Mouse (Mus musculus): ENCODE measurements around the gene Pcdh9.
"Not testable (repeated sequence)": the region's sequence is repeated elsewhere in the genome, so short reads cannot be mapped to it uniquely, and the experiment has no call there.

Pcdh9 gene

DNA sequence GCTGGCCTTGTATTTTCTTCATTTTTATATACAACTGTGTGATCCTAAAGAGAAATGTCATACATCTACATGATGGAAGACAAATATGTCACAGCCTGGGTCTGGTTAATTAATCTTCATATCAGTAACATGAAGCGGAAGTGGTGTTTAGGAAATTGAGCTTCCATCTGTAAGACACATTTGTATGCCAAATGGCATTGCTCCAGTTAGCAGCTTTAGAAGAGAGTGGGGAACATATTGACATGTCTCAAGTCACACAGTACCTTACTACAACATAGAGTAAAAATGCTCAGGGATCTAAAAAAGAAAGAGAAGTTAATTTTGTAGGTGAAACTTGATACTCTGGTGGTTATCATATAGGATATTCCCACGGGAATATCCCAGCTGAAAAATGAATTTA is 505.4 kb downstream of the Pcdh9 start:
- intact Hi-C loops (cut with DNase I): no loop called here

DNA sequence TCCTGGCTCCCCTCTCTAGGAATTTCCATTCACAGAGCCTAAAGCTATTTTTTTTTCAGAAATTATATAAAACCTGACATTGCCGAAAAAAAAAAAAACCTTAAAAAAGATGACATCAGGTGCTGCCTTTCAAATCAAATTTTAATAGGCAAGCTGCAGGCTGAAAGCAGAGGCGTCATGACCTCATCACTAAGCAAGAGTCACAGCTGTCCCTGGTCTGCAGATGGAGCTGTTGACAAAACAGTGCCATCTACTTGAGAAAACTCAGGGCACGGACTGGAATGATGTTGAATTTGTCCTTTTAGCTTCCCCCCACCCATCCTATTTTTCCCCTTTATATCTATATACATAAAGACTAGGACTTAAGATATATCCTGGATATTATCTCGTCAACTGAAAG is 509.3 kb downstream of the Pcdh9 start:
- intact Hi-C loops (cut with DNase I): no loop called here

DNA sequence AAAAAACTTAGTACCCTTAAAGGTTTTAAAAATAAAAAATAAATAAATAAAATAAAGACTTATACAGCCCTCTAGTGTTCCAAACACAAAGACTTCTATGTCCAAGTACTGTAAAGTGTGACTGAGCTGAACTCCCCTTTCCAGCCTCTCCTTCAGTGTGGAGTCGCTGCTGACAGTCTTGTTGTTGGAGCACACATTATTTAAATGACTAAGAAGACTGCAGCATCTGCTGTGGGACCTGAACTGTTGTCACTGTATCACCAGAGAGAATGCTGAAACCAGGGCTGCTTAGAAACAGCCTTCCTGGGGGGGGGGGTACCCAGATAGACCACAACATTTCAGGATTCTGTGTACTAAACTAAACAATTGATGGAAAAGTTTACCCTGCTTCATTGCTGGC is 509.7 kb downstream of the Pcdh9 start:
- intact Hi-C loops (cut with DNase I): no loop called here

DNA sequence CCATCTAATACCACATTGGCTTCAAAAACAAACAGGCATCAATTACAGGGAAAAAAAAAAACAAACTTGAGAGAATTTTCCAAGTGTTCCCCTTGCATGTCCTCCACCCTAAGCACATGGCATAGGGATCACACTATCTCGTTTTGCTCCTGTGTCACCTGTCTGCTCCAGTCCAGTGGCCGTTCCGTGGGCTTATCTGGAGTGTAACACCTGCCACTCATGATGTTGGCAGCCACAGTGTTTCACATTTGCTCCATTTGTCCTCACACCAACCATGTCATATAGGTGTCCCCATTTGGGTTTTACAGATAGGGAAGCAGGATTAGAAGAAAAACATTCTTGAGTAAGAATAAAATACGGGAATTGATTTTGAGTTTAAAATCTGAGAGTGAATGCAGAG is 514.3 kb downstream of the Pcdh9 start:
- intact Hi-C loops (cut with DNase I): no loop called here

DNA sequence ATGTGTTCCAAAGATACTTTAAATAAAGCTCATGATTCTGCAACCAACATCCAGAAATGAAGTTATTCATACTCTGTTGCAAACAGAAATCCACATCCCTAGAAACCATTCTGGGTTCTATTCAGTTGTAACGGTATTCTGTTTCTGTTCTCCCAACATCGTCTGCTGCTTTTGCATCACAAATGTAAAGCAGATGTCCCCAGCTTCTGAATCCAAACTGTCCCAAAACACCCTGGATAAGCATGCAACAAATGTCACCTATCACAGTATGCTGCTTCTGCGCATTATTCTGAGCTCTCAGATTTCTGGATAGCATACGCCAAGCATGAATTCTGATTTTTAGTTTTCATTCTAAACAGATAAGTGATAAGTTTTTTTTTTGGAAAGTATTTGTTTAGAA is 516.3 kb downstream of the Pcdh9 start:
- intact Hi-C loops (cut with DNase I): no loop called here

DNA sequence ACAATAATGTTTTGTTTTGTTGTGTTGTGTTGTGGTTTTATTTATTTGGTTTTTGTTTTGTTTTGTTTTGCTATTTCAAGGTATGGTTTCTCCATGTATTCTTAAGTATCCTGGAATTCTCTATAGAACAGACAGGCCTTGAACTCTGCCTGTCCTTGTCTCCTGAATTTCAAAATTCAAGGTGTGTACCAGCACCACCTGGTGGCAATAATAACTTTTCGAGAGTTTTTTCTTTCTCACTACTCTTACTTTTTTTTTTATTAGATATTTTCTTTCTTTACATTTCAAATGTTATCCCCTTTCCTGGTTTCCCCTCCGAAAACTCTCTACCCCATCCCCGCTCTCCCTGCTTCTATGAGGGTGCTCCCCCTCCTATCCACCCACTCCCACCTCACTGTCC is 536.3 kb downstream of the Pcdh9 start:
- intact Hi-C loops (cut with DNase I): no loop called here

DNA sequence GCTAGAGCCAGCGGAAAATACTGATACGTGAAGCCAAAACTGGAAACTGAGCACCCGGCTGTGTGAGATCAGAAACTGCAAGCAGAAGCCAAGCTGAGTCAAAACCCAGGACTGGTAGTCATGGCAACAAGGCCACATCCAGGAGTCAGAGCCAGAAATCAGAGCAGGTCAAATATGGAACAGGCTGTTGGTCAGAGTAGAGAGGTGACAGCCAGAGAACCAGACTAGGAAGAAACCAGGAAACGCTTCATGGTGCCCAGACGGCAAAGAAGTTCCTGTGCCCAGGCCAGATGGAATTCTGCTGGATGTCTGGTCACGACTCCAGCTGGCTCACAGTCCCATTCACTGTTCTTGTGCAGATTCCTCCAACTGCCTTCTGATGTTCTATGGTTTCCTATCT is 539.6 kb downstream of the Pcdh9 start:
- intact Hi-C loops (cut with DNase I): no loop called here

DNA sequence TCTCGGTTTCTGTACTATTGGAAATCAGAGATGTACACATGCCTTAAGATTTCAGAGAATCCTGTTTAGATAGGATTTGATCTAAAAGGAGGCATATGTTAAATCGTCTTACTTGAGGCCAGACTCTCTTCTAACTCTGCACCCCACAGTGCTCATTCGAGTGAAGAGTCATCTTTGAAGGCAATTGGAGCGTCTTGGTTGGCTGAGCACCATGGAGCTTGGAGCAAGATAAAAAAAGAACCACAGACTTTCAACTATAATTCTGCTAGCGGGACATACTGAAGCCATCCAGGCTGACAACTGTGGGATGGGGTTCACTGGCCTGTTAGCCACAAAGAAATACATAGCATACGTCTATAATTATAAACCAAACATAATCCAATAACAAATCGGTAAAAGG is 541.3 kb downstream of the Pcdh9 start:
- intact Hi-C loops (cut with DNase I): no loop called here

DNA sequence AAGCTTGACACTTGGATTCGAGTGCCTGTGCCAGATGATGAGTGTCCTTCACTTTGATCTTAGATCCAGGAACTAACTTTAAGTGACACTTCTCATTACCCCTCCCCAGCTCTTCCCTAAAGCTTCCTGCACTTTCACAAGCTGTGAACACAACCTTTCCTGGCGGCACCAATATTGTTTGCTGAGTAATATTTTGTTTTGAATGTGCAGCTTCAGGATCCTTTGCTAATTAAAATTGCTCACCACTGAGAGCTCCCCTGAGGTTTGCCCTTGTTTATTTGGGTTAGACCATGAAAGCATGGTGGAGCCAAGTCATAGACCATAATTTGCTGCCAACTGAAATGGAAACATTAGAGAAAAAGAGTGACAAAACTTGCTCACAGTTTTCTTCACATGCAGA is 543.4 kb downstream of the Pcdh9 start:
- intact Hi-C loops (cut with DNase I): no loop called here

DNA sequence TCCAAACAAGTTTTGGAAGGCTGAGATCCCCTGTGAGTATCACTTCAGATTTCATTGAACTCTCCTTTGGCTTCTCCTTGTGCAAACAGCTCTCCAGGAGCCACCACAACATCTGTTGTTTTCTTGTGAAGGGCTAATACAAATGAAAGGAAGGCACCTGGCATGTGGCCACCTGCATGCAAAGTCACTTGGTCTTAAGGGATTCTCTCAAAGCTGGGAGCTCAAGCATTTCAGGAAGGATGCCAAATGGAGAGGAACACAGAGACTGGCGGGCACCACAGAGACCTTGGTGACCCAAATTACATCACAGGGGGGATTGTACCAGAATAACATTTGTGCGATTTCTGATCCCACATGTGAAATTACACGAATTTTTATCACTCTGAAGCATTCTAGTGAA is 547.7 kb downstream of the Pcdh9 start:
- intact Hi-C loops (cut with DNase I): no loop called here

DNA sequence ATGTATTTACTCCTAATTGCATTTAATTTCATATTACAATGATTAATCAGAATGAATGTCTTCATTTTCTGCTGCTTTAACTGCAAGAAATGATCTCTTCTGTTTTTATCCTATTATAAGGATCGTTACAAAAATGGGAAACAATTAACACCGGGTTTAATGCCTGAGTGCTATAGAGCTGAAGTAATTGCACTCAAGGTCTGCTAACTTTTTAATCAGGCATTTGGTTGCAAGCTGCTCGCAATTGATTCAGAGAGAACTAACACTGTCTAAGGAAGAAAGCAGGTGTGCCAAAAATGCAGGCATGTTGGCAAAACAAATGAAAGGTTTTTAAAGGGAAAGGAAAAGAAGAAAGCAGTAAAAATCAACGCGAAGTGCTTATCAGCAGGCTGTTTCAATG is 549.1 kb downstream of the Pcdh9 start:
- intact Hi-C loops (cut with DNase I): no loop called here

DNA sequence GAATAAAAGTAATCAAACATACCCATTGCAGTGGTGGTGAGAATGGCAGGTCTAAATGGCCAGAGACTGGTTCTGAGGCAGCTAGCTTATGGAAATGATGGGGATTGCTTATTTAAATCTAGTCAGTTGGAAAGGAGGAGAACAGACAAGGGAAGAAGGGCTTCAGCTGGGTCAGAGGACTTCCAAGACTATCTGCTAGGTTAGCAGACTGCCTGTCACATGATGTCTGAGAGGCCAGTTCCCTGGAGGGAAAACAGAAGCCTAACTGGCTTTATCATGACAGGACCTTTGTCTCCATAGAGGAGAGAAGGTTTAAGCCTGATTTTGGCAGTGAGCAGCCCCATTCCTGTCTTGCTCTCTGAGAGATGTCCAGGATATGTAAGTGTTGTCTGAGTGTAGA is 561.2 kb downstream of the Pcdh9 start:
- intact Hi-C loops (cut with DNase I): no loop called here

DNA sequence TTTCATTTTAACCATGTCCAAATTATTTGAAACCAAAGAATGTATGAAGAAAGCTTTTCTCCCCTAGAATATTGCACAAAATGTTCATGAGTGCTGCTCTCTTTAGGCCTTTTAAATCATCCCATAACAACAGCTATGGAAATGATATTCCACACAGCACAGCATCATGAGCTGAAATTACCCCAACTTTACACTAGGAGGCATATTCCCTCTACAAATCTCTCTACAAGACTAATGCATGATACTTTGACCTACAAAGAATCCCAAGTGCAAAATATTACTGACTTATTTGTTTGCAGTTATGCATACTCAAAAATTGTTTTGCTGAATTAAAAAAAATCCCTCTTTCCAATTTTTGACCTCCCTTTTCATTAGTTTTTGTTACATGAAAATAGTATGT is 573.1 kb downstream of the Pcdh9 start:
- intact Hi-C loops (cut with DNase I): loop anchor here (5.0 kb wide), 1 partner anchor 580 kb away; no protein-coding TSS in a partner anchor

DNA sequence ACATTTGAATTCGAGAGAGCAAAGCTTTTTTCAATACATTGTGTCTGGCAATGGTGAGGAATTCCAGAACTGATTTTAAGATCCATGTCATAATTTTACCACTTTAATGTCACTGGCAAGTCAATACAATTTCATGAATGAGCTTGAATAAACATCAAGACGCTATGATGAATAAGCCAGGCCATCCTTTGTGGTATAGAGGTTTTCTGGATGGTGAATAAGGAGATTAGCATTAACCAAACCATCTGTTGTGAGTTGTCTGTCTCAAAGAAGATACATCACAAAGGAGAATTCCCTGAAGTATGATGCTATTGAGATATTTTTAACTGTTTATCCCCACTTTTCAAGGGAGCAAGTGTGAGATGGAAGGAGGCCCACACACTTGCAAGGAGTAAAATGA is 602.1 kb downstream of the Pcdh9 start:
- intact Hi-C loops (cut with DNase I): no loop called here

DNA sequence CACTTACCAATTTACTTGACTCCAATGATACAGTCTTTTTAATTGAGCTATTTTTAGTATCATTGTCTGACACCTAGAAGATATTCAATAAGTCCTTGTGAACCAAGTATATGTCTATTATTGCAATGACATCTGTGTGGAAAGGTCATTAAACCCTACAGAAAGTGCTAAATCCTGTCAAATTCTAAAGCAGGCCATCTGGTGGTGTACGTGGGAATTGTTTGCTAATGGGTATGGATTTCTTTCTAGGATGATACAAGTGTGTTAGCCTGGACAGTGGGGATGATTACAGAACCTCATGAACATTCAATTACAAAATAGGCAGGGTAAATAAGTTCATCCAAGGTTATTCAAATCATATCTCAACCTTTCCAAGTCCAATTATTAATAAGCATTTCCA is 602.8 kb downstream of the Pcdh9 start:
- intact Hi-C loops (cut with DNase I): no loop called here

DNA sequence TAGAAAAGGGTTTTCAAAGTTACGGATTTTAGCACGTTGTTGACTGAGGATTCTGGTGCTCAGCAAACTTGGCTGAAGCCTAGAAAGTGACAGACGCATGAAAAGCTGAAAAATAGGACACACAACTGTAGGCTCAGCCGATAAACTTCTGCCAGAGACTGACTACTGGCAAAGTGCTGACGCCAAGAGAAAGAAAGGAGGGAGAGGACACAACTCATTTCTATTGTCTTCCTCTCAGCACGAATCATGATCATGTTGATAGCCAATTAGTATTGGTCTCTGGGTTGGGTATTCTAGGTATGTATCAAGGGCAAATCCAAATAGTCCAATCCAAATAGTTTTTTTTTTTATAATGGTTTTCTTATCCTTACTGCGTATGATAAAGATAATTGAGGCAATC is 605.3 kb downstream of the Pcdh9 start:
- intact Hi-C loops (cut with DNase I): no loop called here

DNA sequence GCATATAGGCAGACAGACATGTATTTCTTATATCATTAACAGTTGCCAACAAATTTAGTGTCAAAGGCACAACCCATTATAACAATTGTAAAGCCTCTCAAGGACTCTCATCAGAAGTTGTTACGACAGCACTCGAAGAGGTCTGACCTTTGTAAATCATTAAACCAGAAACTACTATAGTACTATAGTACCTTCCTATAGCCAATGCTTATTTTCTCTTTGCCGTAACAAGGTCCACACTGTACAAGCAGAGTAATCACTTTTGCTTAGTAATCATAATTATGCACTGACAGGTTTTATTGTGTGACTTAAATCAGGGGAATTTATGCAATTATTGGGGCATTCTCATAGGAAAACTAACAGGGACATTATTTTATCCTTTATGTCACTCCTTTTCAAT is 606.5 kb downstream of the Pcdh9 start:
- intact Hi-C loops (cut with DNase I): no loop called here

DNA sequence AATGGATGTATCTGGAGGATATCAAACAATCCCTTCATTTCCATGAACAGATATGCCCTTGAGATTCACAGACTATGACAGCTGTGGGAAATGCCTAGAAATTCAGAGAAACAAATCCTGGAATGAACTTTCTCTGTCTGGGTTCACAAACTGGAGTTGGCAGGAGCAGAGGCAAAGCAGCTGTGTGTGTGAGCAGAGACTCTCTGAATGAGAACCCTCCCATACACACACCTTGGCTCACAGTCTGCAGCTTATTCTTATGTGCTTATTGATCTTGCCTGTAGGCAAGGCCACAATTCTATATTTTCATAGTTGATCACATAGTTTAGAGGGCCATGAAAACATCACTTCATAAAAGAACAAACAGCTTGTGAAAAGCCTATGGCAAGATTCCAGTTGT is 614.8 kb downstream of the Pcdh9 start:
- intact Hi-C loops (cut with DNase I): no loop called here

DNA sequence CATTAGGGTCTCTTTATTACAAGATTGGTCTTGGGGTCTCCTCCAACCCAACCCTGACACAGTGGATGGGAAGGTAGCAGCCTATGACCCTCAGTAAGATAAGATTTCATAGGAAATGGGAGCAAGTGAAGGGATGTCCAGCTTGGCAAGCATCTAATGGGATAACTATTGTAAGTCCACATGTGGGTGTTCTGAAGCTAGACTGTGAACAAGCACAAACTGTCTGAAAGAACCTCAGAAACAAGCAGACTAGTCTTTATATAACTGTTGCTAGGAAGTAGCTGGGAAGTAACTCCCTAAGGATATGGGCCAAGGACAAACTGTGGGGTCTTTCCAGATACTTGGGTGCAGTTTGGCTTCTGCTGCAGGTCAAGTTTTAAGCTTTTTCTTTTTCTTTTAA is 615.7 kb downstream of the Pcdh9 start:
- intact Hi-C loops (cut with DNase I): no loop called here

DNA sequence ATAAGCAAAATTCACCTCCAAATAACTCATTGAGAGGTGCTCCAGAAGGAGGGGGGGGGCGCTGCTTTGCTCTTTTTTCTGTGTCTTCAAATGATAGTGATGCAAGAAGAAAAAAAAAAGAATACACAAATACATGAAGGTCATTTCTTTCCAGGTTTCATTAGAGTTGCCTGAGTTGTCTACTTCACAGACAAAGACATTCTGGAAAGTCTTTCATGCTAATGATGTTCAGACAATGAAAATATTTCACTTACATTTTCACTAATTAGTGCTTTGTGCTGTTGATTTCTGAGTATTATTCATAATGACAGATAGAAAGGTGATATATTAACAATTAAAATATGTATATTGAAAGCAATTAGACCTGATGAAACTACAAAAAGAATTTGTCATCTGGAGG is 637.1 kb downstream of the Pcdh9 start:
- intact Hi-C loops (cut with DNase I): no loop called here

DNA sequence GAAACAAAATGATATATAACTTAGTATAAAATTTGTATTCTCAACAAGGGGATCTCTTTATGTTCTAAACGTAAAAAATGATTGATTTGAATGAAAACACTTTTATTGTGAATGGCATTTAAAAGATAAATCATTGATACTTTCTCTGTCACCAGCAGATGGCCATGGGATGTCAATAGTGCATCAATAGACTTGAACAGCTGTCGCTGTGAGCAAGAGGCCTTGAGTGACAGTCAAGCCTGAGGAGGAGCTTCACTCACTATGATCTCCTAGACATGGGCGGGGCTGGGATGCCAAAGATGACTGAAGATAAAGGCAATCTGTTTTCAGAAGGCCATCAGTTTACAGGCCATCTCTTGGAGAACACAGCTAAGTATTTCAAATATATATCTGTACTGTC is 650.2 kb downstream of the Pcdh9 start:
- intact Hi-C loops (cut with DNase I): no loop called here

DNA sequence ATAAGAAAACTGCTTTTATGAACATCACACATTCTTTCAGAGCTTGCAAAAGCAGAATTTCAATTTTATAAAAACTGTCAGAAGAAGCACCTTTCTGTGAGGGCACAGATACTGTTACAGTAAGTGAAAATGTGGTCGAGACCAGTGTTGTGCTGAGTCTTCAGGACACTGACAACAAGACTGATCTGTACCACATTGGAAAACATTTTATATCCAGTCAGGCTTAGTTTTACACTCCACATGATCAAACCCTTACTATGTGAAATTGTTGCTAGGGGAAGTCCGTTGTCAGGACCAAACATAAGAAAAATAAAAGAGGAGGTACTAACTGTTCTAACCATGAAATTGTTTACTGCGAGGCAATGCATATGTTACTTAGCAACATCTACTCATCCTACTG is 656.1 kb downstream of the Pcdh9 start:
- intact Hi-C loops (cut with DNase I): no loop called here

DNA sequence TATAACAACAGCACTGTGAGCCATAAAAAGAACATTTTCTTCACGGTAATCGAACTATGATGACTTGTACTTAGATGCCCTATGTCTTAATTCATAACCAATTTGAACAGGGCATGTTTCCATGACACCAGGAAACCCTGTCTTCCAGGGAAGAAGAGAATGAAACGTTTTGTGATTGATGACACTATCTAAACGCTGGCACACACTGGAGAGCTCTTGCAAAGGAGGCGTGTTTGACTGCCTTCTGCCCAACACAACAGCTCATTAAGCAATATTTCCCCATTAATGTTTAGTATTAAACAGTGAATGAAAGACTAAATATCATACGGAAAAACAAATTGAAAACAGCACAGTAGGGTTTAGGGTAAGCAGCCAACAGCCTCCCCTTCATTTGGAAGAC is 656.9 kb downstream of the Pcdh9 start:
- intact Hi-C loops (cut with DNase I): no loop called here

DNA sequence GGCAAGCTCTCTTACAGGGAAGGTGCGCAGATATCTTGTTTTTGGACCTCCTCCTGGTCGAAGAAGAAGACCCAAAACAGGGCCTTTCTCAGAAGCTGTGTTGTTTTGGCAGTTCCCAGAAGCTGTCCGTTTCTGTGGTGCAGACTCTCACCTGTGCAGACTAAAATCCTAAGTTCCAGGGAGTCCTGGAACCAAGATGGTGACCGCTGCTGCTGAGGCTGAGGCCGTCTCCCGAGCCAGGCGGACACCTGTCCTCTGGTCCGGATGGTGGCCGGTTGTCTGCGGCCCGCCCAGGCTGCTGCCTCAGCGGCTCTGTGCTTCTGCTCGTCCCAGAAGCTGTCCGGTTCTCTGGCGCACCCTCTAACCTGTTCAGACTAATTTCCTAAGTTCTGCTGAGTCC is 675.6 kb downstream of the Pcdh9 start:
- intact Hi-C loops (cut with DNase I): not testable (repeated sequence)

DNA sequence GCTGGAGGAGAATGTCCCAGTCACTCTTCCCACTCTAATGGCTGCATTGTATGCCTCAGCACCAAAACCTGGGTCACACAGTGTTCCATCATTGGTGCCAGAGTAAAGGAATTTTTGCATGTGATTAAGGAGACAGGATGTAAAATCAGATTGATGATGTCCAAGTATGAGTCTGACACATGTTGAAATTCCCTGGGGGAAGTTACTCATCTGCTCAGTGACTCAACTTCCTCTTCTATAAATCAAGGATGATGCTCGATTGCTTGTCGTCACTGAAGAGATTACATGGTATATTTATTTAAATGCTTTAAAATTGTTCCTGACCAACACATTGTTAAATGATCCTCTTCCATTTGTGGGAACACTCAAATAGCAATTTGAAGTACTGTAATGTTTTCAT is 690.7 kb downstream of the Pcdh9 start:
- intact Hi-C loops (cut with DNase I): no loop called here
